Mouse (Mus musculus): Measurements from ENCODE around the gene Olfr618. TPM values are rescaled to one million over a fixed set of nuclear protein-coding genes. Genes with fewer than 3 reads are reported as not detected.
"Not testable (repeated sequence)": the region's sequence is repeated elsewhere in the genome, so short reads cannot be mapped to it uniquely, and the experiment has no call there.

Olfr618 gene
- not detected in 2 replicates for polyA plus RNA-seq (2015; fragmentation: Nextera tagmentation; extraction: Ambion mirVana)

DNA sequence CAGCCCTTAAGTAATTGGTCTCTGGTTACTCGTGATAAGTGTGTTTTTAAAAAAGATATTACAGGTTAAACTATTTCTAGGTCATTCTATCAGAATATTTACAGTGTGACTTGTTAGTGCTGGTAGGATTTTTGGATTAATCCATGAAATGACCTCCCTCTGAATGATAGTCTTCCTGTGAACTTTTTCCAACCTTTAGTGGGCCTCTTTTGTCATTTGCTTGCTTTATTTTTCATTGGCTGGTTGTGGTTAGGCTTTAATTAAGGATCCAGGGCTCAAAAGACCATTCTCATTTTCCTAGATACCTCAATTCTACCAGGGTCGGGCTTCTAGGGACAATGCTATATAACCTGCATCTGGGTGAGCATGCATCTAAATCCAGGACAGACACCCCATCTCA lies at the start of gene Olfr618:
Gene Olfr618, plus strand, starts transcription at position 301 of the 400 bp plus-strand sequence.
- Histone ChIP-seq H3K4me2 (no peak within 1 kb of the TSS), H3K27me3 (no peaks in the 10 kb centered on the region), H3K4me1 (replicated peaks) (no peaks in the 10 kb centered on the region), H3K36me3 (replicated peaks) (no peaks in the 10 kb centered on the region), H3K9ac (no peak within 1 kb of the TSS), H3K4me3 (replicated peaks) (no peak within 1 kb of the TSS), H3K9me3 (replicated peaks) (no peaks in the 10 kb centered on the region), H3K27ac (replicated peaks) (no peak within 1 kb of the TSS)
- ATAC-seq (ENCODE audit: insufficient read depth), result no peak
- 43% methylated on average over 2 of the region's 2 CpGs for WGBS (ENCODE audit: insufficient replicate concordance)

- not testable (repeated sequence) for ATAC-seq (ENCODE audit: insufficient read depth); H3K4me3 ChIP-seq (replicated peaks); H3K27me3 ChIP-seq; H3K27ac ChIP-seq (replicated peaks); H3K9me3 ChIP-seq (replicated peaks); H3K4me1 ChIP-seq (replicated peaks); H3K36me3 ChIP-seq (replicated peaks); H3K4me2 ChIP-seq; H3K9ac ChIP-seq
- 51% methylated on average over 2 of the region's 2 CpGs for WGBS (ENCODE audit: insufficient replicate concordance)
Measured at GRCm38 (mm10) chr7:103542617-103543016, 47.3 kb upstream of the Olfr618 start, which contains the start of gene Olfr612. Olfr612 (minus strand) TSS chr7:103542717.

- H3K27ac ChIP-seq (replicated peaks), result no peak within 1 kb of the TSS
- H3K4me3 ChIP-seq (replicated peaks), result no peak within 1 kb of the TSS
- H3K4me2 ChIP-seq, result no peak within 1 kb of the TSS
- no peaks in the 10 kb centered on the region for H3K9me3 ChIP-seq (replicated peaks)
- 40% methylated on average over 2 of the region's 2 CpGs for WGBS (ENCODE audit: insufficient replicate concordance)
- no peaks in the 10 kb centered on the region for H3K36me3 ChIP-seq (replicated peaks)
- no peak within 1 kb of the TSS for H3K9ac ChIP-seq
- H3K4me1 ChIP-seq (replicated peaks), result no peaks in the 10 kb centered on the region
- H3K27me3 ChIP-seq, result no peaks in the 10 kb centered on the region
- no peak for ATAC-seq (ENCODE audit: insufficient read depth)
Measured at GRCm38 (mm10) chr7:103547774-103548173, 42.1 kb upstream of the Olfr618 start, which contains the start of gene Olfr613. Olfr613 (plus strand) TSS chr7:103548074.

GRCm38 (mm10) chr7:103555779-103556178 lies 34.1 kb upstream of the Olfr618 start, which contains the start of gene Olfr615:
Olfr615 (plus strand) TSS chr7:103556079.
- H3K27me3 ChIP-seq, result no peaks in the 10 kb centered on the region
- no peaks in the 10 kb centered on the region for H3K4me1 ChIP-seq (replicated peaks)
- no peak within 1 kb of the TSS for H3K4me2 ChIP-seq
- H3K27ac ChIP-seq (replicated peaks), result no peak within 1 kb of the TSS
- no peak within 1 kb of the TSS for H3K4me3 ChIP-seq (replicated peaks)
- H3K9me3 ChIP-seq (replicated peaks), result no peaks in the 10 kb centered on the region
- no peak within 1 kb of the TSS for H3K9ac ChIP-seq
- no peaks in the 10 kb centered on the region for H3K36me3 ChIP-seq (replicated peaks)
- no peak for ATAC-seq (ENCODE audit: insufficient read depth)
- 62% methylated on average over 2 of the region's 2 CpGs for WGBS (ENCODE audit: insufficient replicate concordance)

DNA sequence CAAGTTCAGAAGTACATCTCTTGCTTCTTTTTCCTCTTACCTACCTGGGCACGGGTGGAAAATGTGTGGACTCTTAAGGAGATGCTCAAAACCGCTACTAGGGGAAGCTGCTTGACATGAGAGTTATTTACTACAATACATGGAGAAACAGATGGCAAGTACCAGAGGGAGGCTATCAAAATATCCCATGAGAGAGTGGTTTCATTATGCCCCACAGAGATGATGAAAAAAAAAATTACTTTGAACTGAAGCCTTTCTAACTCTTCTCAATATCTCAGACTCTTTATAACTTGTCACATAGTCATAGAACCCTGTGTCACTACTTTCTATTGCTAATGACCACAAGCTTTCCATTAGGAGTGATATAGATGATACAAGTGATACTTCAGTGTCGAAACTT lies 20.9 kb upstream of the Olfr618 start, which contains the start of gene Olfr616:
Gene Olfr616, minus strand, starts transcription at position 101 of the 400 bp plus-strand sequence.
- no peak within 1 kb of the TSS for H3K4me3 ChIP-seq (replicated peaks)
- no peaks in the 10 kb centered on the region for H3K9me3 ChIP-seq (replicated peaks)
- no peaks in the 10 kb centered on the region for H3K4me1 ChIP-seq (replicated peaks)
- no peak within 1 kb of the TSS for H3K27ac ChIP-seq (replicated peaks)
- no peaks in the 10 kb centered on the region for H3K36me3 ChIP-seq (replicated peaks)
- no peak within 1 kb of the TSS for H3K4me2 ChIP-seq
- H3K27me3 ChIP-seq, result no peaks in the 10 kb centered on the region
- WGBS (ENCODE audit: insufficient replicate concordance), result 53% methylated on average over 3 of the region's 3 CpGs
- H3K9ac ChIP-seq, result no peak within 1 kb of the TSS
- no peak for ATAC-seq (ENCODE audit: insufficient read depth)

GRCm38 (mm10) chr7:103572761-103573160 lies 17.1 kb upstream of the Olfr618 start, which contains the start of gene Olfr617:
Olfr617 (plus strand) TSS chr7:103573061.
- no peaks in the 10 kb centered on the region for H3K4me1 ChIP-seq (replicated peaks)
- H3K9me3 ChIP-seq (replicated peaks), result no peaks in the 10 kb centered on the region
- no peaks in the 10 kb centered on the region for H3K27me3 ChIP-seq
- 59% methylated on average over 1 of the region's 1 CpGs for WGBS (ENCODE audit: insufficient replicate concordance)
- no peak for ATAC-seq (ENCODE audit: insufficient read depth)
- no peak within 1 kb of the TSS for H3K27ac ChIP-seq (replicated peaks)
- no peaks in the 10 kb centered on the region for H3K36me3 ChIP-seq (replicated peaks)
- no peak within 1 kb of the TSS for H3K4me2 ChIP-seq
- no peak within 1 kb of the TSS for H3K9ac ChIP-seq
- no peak within 1 kb of the TSS for H3K4me3 ChIP-seq (replicated peaks)

- Histone ChIP-seq H3K4me3 (replicated peaks) (no peak within 1 kb of the TSS), H3K27ac (replicated peaks) (no peak within 1 kb of the TSS), H3K4me1 (replicated peaks) (no peaks in the 10 kb centered on the region), H3K36me3 (replicated peaks) (no peaks in the 10 kb centered on the region), H3K9me3 (replicated peaks) (no peaks in the 10 kb centered on the region), H3K27me3 (no peaks in the 10 kb centered on the region), H3K4me2 (no peak within 1 kb of the TSS), H3K9ac (no peak within 1 kb of the TSS)
- no peak for ATAC-seq (ENCODE audit: insufficient read depth)
Measured at GRCm38 (mm10) chr7:103600275-103600674, 10.4 kb downstream of the Olfr618 start, which contains the start of gene Olfr619. Olfr619 (plus strand) TSS chr7:103600575.

DNA sequence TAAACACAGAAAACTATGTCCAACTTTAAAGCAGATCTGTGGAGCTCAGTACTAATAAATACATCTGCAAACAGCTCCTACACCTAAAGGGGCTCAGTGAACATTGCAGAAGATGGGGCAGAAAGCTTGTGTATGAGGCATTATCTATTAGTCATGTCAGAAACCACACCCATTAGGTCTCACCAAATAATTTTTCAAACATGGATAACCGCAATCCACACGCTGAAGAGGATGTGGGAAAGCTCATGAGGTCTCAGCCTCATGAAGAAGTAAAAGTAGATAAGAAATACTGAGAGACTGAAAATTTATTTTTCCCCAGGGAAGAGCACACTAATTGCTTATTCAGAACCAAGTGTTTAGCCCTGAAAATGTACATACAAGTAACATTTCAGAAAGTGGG lies 17.5 kb downstream of the Olfr618 start:
- 23% methylated on average over 2 of the region's 2 CpGs for WGBS (ENCODE audit: insufficient replicate concordance)
- Histone ChIP-seq H3K4me2 (no peak overlapping the region), H3K36me3 (replicated peaks) (no peaks in the 10 kb centered on the region), H3K27me3 (no peaks in the 10 kb centered on the region), H3K4me3 (replicated peaks) (no peak overlapping the region), H3K9me3 (replicated peaks) (no peaks in the 10 kb centered on the region), H3K9ac (no peak overlapping the region), H3K27ac (replicated peaks) (no peak overlapping the region), H3K4me1 (replicated peaks) (no peaks in the 10 kb centered on the region)
- ATAC-seq (ENCODE audit: insufficient read depth), result no peak

DNA sequence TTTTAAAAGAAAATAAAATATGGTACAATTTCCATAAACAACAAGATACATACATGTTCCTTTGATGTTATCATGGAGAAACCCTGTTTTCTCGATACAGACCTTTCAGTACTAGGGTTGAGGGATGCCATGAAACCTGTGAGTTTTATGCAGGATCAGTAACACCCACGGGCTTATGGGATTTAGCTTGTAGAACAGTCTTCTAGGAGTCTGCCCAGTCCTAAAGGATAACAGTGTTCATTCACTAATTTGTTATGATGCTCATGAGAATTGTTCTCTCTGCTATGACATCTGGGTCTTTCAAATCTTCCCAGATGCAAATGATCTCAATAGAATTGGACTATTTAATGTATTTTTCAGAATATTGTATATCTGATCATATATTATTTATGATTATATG lies 22.5 kb downstream of the Olfr618 start, which contains the start of gene Olfr620:
Gene Olfr620, minus strand, starts transcription at position 101 of the 400 bp plus-strand sequence.
- Histone ChIP-seq H3K4me2 (no peak within 1 kb of the TSS), H3K27me3 (no peaks in the 10 kb centered on the region), H3K9me3 (replicated peaks) (no peaks in the 10 kb centered on the region), H3K4me1 (replicated peaks) (no peaks in the 10 kb centered on the region), H3K27ac (replicated peaks) (no peak within 1 kb of the TSS), H3K9ac (no peak within 1 kb of the TSS), H3K4me3 (replicated peaks) (no peak within 1 kb of the TSS), H3K36me3 (replicated peaks) (no peaks in the 10 kb centered on the region)
- 43% methylated on average over 2 of the region's 2 CpGs for WGBS (ENCODE audit: insufficient replicate concordance)
- no peak for ATAC-seq (ENCODE audit: insufficient read depth)

GRCm38 (mm10) chr7:103636795-103637194 lies 46.9 kb downstream of the Olfr618 start:
- Histone ChIP-seq H3K4me2 (no peak overlapping the region), H3K27me3 (no peaks in the 10 kb centered on the region), H3K27ac (replicated peaks) (no peak overlapping the region), H3K4me1 (replicated peaks) (no peaks in the 10 kb centered on the region), H3K9ac (no peak overlapping the region), H3K36me3 (replicated peaks) (no peaks in the 10 kb centered on the region), H3K4me3 (replicated peaks) (no peak overlapping the region), H3K9me3 (replicated peaks) (no peaks in the 10 kb centered on the region)
- no peak for ATAC-seq (ENCODE audit: insufficient read depth)

DNA sequence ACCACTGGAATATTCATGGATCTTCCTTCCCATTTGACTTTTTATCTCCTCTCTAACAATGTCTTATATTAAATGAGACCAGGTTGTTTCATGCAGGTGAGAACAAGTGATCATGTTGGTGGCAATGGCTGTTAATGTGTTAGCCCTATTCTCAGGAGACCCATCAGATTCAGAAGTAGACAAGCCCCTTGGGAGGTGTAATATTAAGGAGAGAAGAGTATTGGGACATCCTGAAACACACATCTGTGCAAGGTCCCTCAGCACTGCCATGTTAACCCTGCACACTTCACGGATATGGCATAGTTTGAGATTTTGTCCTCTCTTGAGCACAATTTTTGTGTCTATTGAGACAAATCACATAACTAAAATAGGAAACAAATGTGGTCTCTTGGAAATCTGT lies 52.7 kb downstream of the Olfr618 start, which contains the start of gene Olfr622:
Gene Olfr622, minus strand, starts transcription at position 101 of the 400 bp plus-strand sequence.
- H3K4me2 ChIP-seq, result no peak within 1 kb of the TSS
- H3K4me1 ChIP-seq (replicated peaks), result no peaks in the 10 kb centered on the region
- H3K4me3 ChIP-seq (replicated peaks), result no peak within 1 kb of the TSS
- WGBS (ENCODE audit: insufficient replicate concordance), result 37% methylated on average over 1 of the region's 1 CpGs
- no peaks in the 10 kb centered on the region for H3K36me3 ChIP-seq (replicated peaks)
- H3K27ac ChIP-seq (replicated peaks), result no peak within 1 kb of the TSS
- ATAC-seq (ENCODE audit: insufficient read depth), result no peak
- no peaks in the 10 kb centered on the region for H3K9me3 ChIP-seq (replicated peaks)
- no peak within 1 kb of the TSS for H3K9ac ChIP-seq
- H3K27me3 ChIP-seq, result no peaks in the 10 kb centered on the region

GRCm38 (mm10) chr7:103644070-103644469 lies 54.2 kb downstream of the Olfr618 start:
- Histone ChIP-seq H3K4me2 (no peak overlapping the region), H3K9ac (no peak overlapping the region), H3K27me3 (no peaks in the 10 kb centered on the region), H3K4me1 (replicated peaks) (no peaks in the 10 kb centered on the region), H3K9me3 (replicated peaks) (no peaks in the 10 kb centered on the region), H3K36me3 (replicated peaks) (no peaks in the 10 kb centered on the region), H3K27ac (replicated peaks) (no peak overlapping the region), H3K4me3 (replicated peaks) (no peak overlapping the region)
- 63% methylated on average over 4 of the region's 4 CpGs for WGBS (ENCODE audit: insufficient replicate concordance)
- ATAC-seq (ENCODE audit: insufficient read depth), result no peak
